Mouse (Mus musculus) kidney, postnatal 25 days (tissue): ENCODE measurements around the gene Mettl15.
A peak's percentile ranks its signal among the peaks of the same experiment; 100 is the strongest.
"Not testable (repeated sequence)": the region's sequence is repeated elsewhere in the genome, so short reads cannot be mapped to it uniquely, and the experiment has no call there.

ENCODE experiments used
- DNase-seq, 2 experiments: peaks; one replicate each; pipeline ENCODE4 v3.0.0; 2021; ENCODE audit warnings: mixed read lengths in 2 of 2

The Mettl15 gene

GRCm38 (mm10) chr2:109280600-109281340, at the start of gene Mettl15, which contains the start of gene Kif18a:
Gene Mettl15 (minus strand): TSS chr2:109280748.
Gene Kif18a (plus strand): TSS chr2:109280738.
- DNase-seq, result peak; percentile 98 to 99

- DNase-seq, result no peak
These were observed 30.8 kb upstream of the Mettl15 start for GRCm38 (mm10) chr2:109311369-109311768.

- DNase-seq, result no peak
These were observed 23.1 kb upstream of the Mettl15 start for GRCm38 (mm10) chr2:109303638-109304037.

GRCm38 (mm10) chr2:109302234-109302633, 21.7 kb upstream of the Mettl15 start:
- no peak for DNase-seq

GRCm38 (mm10) chr2:109298160-109298559, 17.6 kb upstream of the Mettl15 start:
- DNase-seq, result no peak

- no peak for DNase-seq
These were observed 15.7 kb upstream of the Mettl15 start for GRCm38 (mm10) chr2:109296264-109296663.

GRCm38 (mm10) chr2:109289327-109289726, 8.8 kb upstream of the Mettl15 start:
- DNase-seq, result no peak

GRCm38 (mm10) chr2:109284121-109284520, 3.6 kb upstream of the Mettl15 start:
- no peak for DNase-seq

- DNase-seq, result no peak
These were observed 768 bp upstream of the Mettl15 start for GRCm38 (mm10) chr2:109281341-109281690.

GRCm38 (mm10) chr2:109280272-109280599, 312 bp downstream of the Mettl15 start:
- DNase-seq, result no peak

- peak; percentile 63 to 78 for DNase-seq
These were observed 2.5 kb downstream of the Mettl15 start for GRCm38 (mm10) chr2:109278036-109278435.

GRCm38 (mm10) chr2:109277593-109277992, 3.0 kb downstream of the Mettl15 start:
- no peak for DNase-seq

GRCm38 (mm10) chr2:109273098-109273497, 7.5 kb downstream of the Mettl15 start:
- no peak for DNase-seq

- DNase-seq, result no peak
These were observed 17.8 kb downstream of the Mettl15 start for GRCm38 (mm10) chr2:109262779-109263178.

- no peak for DNase-seq
These were observed 38.6 kb downstream of the Mettl15 start for GRCm38 (mm10) chr2:109241947-109242346.

- DNase-seq, result no peak
These were observed 44.8 kb downstream of the Mettl15 start for GRCm38 (mm10) chr2:109235741-109236140.

GRCm38 (mm10) chr2:109233876-109234275, 46.7 kb downstream of the Mettl15 start:
- DNase-seq, result no peak

GRCm38 (mm10) chr2:109230443-109230842, 50.1 kb downstream of the Mettl15 start:
- no peak for DNase-seq

GRCm38 (mm10) chr2:109227196-109227595, 53.4 kb downstream of the Mettl15 start:
- DNase-seq, result no peak

- no peak for DNase-seq
These were observed 59.1 kb downstream of the Mettl15 start for GRCm38 (mm10) chr2:109221470-109221869.

- not testable (repeated sequence) for DNase-seq
These were observed 63.9 kb downstream of the Mettl15 start for GRCm38 (mm10) chr2:109216678-109217077.

GRCm38 (mm10) chr2:109210641-109211040, 69.9 kb downstream of the Mettl15 start:
- not testable (repeated sequence) for DNase-seq

- no peak for DNase-seq
These were observed 72.5 kb downstream of the Mettl15 start for GRCm38 (mm10) chr2:109208032-109208431.

- DNase-seq, result no peak
These were observed 97.6 kb downstream of the Mettl15 start for GRCm38 (mm10) chr2:109182993-109183392.

- no peak for DNase-seq
These were observed 122.0 kb downstream of the Mettl15 start for GRCm38 (mm10) chr2:109158509-109158908.
